Mouse (Mus musculus) MEL (cell line): ENCODE measurements around the gene Samm50.
A peak's percentile ranks its signal among the peaks of the same experiment; 100 is the strongest.

ENCODE experiments used
- CTCF ChIP-seq, 3 experiments: IDR thresholded peaks in 2 of 3; conservative IDR thresholded peaks in 1 of 3; 2 replicates each; pipeline ENCODE4 v1.5.1; 2011 to 2012; ENCODE audit warnings: low read length in 3 of 3, low read depth in 2 of 3, mild to moderate bottlenecking in 2 of 3, improper control_type of control experiment in 1 of 3, inconsistent platforms in 1 of 3, mixed read lengths in 1 of 3, moderate library complexity in 1 of 3; ENCODE audit not compliant: control insufficient read depth in 1 of 3, insufficient read depth in 1 of 3, poor library complexity in 1 of 3, severe bottlenecking in 1 of 3
- EP300 ChIP-seq, 2 experiments: IDR thresholded peaks; 2 replicates each; pipeline ENCODE4 v1.6.1; 2011; ENCODE audit warnings: improper control_type of control experiment in 2 of 2, low read length in 2 of 2, low read depth in 1 of 2, mild to moderate bottlenecking in 1 of 2
- GABPA ChIP-seq: IDR thresholded peaks from 2 replicates; pipeline ENCODE4 v1.6.1; 2012; ENCODE audit warnings: low read depth, mild to moderate bottlenecking, inconsistent platforms, low read length, improper control_type of control experiment, moderate library complexity
- GATA1 ChIP-seq: IDR thresholded peaks from 2 replicates; pipeline ENCODE4 v1.6.1; 2011; ENCODE audit warnings: low read depth, low read length, improper control_type of control experiment
- MAFK ChIP-seq: IDR thresholded peaks from 2 replicates; pipeline ENCODE4 v1.6.1; 2011; ENCODE audit warnings: low read depth, mild to moderate bottlenecking, low read length, improper control_type of control experiment, borderline replicate concordance
- MAX ChIP-seq: IDR thresholded peaks from 2 replicates; pipeline ENCODE4 v1.6.1; 2011; ENCODE audit warnings: low read length, improper control_type of control experiment
- MAZ ChIP-seq: IDR thresholded peaks from 2 replicates; pipeline ENCODE4 v1.6.1; 2012; ENCODE audit warnings: low read depth, mild to moderate bottlenecking, inconsistent platforms, low read length, improper control_type of control experiment
- TAL1 ChIP-seq: IDR thresholded peaks from 2 replicates; pipeline ENCODE4 v1.6.1; 2012; ENCODE audit warnings: mild to moderate bottlenecking, inconsistent platforms, low read length, moderate library complexity, mixed read lengths

DNA sequence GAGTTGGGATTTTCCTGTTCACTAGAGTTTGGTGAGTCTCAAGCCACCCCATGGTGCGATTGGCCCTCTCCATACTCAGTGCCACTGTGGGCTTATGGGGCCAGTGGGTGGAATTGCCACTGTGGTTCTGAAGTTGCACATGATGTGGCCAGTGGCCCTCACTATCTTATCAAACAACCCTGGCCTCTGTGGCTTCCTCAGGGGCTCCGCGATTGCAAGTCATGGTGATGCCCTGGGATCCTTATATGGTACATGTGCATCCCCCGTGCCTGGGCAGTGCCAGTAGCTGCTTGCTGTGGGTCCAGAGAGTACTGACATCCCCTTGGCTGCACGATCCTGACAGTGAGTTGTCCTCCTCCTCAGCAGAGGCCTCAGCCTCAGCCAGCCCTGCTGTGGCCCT is 64.8 kb downstream of the Samm50 start:
- TF ChIP-seq TAL1 (no peak), CTCF (IDR thresholded peaks at IDR 0.05 in 2 of 3, conservative IDR thresholded peaks at IDR 0.05 in 1 of 3; ENCODE audit: control insufficient read depth in 1 of 3, insufficient read depth in 1 of 3, low read depth in 2 of 3, low read length in 3 of 3, poor library complexity in 1 of 3, severe bottlenecking in 1 of 3) (no peak), MAFK (no peak), MAZ (no peak), GABPA (no peak), MAX (no peak), EP300 (IDR thresholded peaks at IDR 0.05; ENCODE audit: low read depth in 1 of 2, low read length in 2 of 2) (peak in 1 of 2 experiments; percentile 26; a peak in 1 of 4 replicates), GATA1 (no peak)
